Mouse (Mus musculus) megakaryocyte progenitor cell, adult 5-6 weeks (primary cell): ENCODE measurements around the gene Zfp3. TPM values are rescaled to one million over a fixed set of nuclear protein-coding genes. Genes with fewer than 3 reads are reported as not detected.
"Not testable (repeated sequence)": the region's sequence is repeated elsewhere in the genome, so short reads cannot be mapped to it uniquely, and the experiment has no call there.

ENCODE experiments used
- ATAC-seq: replicated peaks from 2 replicates; pipeline ENCODE4 v1.8.0; 2016; ENCODE audit warnings: mild to moderate bottlenecking, moderate TSS enrichment, inconsistent platforms; ENCODE audit not compliant: poor library complexity
- total RNA-seq, 2 experiments: library from RNA; stranded (forward) in 1 of 2; stranded (reverse) in 1 of 2; fragments of 157-497, 149-512 nt in 1 of 2; fragments of 200-1000 nt in 1 of 2; gene quantifications; 2 replicates each; pipeline versions ENCODE4 v1.2.3 to v1.2.4; 2015 to 2017

The Zfp3 gene
- total RNA-seq, 2 experiments from 2014 or later: 1.3 to 2.7 TPM

DNA sequence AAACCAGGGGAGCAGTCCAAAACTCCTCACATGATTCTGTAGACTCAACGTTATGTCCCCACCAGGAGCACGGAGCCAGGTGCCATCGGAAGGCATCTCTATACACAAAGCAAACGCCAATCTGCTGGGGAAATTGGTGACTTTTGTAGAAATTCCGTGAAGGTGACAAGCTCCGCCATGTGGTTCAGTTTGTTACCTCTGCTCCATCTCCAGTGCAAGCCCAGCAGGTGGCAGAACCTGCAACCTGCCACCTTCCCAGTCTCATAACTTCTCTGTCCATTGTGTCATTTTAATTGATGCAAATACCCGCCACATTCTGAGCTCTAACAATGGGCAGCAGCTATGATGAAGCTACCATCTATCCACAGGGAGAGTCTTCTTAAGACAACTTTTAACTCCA lies 9.1 kb upstream of the Zfp3 start:
- no peak for ATAC-seq

DNA sequence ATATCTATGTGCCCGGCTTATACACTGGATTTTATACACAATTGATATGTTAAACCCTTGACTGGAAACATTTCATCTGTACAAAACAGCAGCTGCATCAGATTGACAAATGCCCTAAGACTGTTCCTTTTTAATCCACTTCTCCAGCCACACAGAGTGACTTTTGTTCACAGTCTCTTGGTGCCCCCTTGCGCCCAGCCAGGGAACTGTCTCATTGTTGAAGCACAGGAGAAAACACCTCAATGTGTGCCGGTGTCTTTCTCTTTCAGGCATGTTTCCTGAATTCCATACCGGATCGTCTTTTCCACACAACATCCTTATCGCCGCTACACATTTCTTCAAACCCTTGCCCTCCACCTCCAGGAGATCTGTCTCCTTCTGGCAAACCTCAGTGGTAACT lies 8.4 kb upstream of the Zfp3 start:
- peak; percentile 97 for ATAC-seq

DNA sequence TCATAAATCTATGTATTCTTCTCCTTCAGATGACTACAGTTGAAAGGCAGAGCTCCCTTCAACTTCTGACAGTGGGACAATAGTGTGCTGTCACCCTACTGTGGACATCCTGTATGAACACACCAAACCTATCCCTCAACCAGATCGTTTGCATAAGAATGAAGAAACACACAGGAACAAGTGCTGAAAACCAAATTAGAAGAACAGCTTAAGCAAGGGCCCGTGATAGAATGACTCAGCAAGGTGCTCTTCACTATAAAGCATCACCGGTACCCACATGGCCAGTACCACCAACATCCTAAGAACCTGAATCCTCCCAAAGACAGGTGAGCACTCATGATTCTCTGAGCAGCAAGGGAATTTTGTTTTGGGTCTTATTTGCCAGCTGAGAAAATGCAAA lies 3.6 kb upstream of the Zfp3 start:
- ATAC-seq: not testable (repeated sequence)

DNA sequence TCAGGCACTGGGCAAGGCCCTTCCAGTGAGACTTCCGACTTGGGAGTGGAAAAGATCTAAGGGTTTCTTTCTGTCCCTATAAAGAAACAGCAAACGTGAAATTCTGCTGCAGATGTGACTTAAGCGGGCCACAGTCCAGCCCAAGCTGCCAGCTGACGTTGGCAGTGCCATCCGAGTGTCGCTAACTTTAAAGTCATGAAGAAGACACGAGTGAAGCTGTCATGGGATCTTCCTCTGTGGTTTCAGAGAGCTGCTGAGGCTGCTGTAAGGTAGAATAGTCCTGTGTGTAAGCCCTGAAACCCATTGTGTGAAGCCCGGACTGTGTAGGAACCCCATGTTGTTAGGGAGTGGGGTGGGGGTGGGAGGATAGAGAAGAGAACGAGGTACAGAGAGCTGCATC lies 1.4 kb upstream of the Zfp3 start:
- no peak for ATAC-seq

DNA sequence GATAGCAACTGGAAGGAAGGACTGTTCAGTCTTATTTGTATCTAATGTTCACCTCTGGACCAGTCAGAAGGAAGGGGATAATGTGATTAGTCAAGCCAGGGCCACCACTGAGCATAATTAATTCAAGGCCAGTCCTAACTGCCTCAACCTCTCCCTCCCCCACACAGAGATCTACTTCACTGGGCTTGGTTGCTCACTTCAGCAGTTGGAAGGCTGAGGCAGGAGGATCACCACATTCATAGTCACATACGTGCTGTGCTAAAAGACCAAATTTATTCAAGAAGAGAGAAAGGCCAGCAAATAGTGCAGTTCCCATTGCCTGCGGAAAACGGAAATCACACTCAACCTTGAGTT lies 450 bp upstream of the Zfp3 start:
- ATAC-seq: peak; percentile 14; the same call in 1 of the 2 replicates

DNA sequence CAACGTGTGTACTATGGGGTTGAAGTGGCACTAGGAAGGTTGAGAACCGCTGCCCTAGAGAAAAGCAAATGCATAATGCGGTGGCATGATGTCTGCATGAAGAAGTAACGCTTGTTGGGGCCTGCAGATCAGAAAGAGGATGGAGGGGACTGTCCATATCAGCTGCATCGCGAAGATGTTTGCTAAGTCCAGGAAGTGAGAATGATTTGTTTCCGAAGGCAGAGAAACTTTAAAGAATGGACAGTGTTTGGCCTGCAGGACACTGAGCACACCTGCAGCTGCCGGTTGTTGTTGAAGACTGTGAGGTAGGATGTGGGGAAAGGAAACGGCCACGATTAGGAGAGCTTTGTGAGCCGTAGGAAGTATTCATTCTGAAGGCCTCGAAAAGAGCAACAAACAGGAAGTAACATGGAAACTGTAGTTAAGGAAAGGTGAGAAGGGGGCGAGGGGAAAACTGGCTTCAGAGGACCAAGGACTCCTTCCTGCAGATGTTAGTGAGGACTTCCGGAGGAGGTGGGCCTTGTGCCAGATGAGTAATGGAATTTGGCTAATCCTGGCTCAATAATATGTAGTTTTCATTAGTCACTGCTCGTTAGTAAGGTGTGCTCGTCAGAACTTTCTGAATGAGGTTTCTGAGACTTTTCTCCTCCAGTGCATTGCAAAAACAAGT lies 1.9 kb downstream of the Zfp3 start:
- no peak for ATAC-seq

DNA sequence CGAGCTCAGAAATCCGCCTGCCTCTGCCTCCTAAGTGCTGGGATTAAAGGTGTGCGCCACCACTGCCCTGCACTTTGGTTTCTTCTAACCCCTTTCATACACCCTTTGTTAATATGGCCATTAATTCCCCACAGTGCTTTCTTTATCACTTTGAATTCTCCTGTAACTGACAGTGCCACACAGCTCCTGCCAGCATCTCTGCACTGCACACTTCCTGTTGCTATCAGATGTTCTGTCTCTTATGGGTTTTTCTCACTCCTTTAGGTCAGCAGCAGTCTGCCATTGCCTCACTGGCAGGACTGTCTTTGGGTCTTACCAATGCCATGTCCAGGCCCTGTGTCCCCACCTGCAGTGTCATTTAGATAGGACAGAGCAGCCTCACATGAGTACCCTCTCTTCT lies 6.8 kb downstream of the Zfp3 start:
- ATAC-seq: peak; percentile 80

DNA sequence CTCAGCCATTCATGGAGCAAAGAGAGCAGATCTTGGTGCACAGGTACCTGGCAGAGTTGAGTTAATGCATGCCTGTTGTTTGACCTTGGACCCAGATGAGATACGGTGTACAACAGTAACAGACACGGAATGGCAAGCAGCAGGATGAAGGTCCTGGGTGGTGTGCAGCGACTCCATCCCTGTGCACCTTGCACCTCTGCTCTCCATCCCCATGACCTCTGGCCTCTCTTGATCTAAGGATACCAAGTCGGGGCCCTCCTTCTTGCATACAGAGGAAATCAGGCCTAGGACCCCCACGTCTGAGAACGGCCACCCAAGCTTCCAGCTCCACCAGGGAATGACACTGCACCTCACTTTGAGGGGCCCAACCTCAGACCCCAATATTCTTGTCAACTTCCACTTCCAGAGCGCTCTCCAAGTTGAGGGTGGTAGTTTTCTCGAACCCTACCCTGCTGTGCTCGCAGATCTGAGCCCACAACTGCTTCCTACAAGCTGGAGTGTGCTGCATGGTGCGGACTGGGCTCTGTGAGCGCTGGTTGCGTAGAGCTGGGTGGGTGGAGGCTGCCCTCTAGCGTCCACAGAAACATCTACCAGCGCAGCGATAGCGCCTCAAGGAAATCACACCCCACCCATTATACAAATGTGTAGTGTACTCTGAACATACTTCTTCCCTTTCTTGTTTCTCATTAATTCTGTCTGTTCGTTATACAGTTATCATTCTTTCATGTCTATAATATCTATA lies 13.0 kb downstream of the Zfp3 start:
- peak; percentile 99 for ATAC-seq

DNA sequence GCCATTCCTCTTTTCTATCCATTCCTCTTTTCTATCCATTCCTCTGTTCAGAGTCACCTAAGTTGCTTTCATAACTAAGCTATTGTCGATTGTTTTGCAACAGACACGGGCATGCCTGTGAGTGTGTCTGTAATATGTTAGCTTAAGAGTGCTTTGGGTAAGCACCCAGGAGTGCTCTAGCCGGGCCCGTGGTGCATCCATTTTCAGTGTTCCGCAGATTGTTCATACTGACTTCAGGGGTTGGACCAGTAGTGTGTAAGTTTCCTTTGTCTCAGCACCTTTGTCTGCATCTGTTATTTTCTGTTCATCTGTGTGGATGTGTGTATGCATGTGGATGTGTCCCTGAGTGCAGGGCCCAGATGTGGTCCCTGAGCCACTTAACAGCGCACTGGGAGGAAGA lies 13.6 kb downstream of the Zfp3 start:
- no peak for ATAC-seq

DNA sequence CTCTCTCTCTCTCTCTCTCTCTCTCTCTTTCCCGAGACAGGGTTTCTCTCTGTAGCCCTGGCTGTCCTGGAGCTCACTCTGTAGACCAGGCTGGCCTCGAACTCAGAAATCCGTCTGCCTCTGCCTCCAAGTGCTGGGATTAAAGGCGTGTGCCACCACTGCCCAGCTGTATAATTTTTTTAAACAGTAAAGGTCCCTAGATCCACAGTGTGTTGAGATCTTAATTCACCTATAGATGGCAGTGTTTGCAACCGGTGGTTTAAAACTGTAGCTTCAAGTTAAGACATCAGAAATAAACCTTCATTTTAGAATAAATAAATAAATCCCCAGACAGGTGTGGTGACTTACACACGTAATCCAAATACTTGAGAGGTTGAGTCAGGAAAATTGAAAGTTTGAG lies 14.0 kb downstream of the Zfp3 start:
- ATAC-seq: peak; percentile 68

DNA sequence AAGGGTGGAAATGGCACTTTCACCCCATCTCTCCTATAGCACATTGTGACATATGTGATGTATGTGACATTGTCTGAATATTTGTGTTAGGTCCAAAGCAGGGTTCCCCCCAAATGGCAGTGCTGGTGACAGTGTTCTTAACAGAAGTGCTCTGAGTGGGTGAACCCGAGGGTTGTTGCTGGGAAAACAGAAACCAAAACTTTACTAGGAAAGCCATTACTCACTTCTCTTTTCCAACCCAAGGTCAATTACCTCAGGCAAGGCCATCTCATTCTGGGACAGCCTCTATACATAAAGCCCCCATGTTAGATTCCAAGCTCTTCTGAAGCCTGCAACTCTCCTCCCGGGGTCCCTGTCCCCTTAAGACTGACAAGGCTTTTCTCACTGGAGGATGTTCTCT lies 21.9 kb downstream of the Zfp3 start:
- peak; percentile 32; the same call in 1 of the 2 replicates for ATAC-seq

DNA sequence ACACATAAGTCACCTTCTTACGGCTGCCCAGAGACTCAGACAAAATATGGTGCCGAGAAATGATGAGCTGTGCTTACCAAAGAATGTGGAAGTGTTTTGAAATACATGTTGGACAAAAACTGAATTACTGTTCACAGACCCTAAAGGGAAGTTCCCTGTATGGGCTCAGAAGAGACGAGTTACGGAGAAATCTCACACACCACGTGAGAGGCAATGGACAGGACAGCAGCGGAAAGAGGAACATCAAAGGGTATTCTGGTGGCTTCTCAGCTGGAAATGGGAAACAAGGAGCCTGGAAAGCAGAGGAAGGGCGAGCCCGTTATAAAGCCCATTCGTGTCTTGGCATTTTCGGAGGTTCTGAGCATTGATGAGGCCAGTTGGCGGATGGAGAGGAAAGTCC lies 23.0 kb downstream of the Zfp3 start:
- ATAC-seq: peak; percentile 75

DNA sequence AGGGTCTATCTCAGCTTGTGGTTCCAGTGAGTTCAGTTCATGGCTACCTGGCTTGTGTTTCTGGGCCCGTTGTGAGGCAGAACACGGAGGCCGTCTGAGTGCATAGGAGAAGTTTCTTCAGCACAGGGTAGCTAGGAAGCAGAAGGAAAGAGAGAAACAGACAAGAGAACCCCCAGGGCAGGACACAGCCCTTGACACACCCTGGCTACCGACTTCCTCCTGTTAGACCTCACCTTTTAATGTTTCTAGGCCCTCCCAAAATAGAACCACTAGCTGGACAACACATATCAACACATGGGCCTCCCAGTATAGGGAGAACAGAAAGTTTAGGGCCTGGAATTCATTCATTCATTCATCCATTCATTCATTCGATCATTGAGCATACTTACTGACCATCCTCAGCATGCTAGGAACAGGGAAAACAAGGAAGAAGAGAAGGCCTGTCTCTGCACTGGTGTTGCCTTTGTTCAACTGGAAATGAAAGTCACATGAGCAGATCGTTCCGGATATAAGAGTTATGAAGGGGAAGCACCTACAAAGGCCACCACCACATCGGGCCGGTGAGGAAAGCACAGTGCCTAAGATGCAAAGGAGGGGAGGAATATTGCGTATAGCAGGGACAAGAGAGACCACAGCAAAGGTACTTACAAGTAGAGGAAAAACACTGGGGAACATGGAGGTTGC lies 25.1 kb downstream of the Zfp3 start:
- ATAC-seq: peak; percentile 62

DNA sequence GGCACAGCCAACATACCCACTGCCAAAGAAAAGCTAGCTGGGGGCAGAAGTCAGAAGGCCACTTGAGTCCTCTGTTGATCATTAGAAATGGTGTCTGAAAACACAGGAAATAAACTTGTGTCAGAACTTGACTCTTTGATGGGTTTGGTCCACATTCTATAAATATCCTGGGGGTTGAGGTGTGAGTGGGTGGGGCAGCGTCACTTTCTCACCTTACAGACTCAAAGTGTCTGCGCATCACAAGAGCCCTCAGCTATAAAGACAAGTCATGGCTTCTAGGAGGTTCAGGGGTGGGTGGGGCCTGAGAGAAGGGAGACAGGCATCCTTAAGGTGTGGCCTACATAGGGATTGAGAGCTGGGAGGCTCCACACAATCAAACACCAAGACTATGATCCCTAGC lies 26.4 kb downstream of the Zfp3 start:
- ATAC-seq: no peak

DNA sequence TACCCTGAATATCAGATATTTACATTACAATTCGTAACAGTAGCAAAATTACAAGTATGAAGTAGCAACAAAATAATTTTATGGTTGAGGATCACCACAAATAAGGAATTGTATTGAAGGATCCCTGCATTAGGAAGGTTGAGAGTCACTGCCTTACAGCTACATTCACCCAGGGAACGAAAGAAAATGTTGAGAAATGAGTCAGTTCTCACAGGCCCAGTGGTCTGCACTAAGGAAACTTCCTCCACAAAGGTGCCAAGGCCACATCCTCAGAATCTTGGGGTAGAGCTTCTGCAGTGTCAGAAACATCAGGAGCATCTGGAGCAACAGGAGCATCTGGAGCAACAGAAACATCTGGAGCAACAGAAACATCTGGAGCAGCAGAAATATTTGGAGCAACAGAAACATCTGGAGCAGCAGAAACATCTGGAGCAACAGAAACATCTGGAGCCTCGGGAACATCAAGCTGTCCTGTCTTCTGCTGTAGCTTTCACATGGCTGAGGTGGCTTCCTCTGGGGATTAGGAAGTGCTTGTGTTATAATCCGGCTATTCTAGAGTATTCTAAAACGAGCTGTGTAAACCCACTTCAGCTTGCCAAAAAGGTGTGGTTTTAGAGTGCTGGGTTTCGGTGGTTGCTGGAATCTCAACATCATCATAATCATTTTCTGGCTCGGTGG lies 27.0 kb downstream of the Zfp3 start:
- no peak for ATAC-seq

DNA sequence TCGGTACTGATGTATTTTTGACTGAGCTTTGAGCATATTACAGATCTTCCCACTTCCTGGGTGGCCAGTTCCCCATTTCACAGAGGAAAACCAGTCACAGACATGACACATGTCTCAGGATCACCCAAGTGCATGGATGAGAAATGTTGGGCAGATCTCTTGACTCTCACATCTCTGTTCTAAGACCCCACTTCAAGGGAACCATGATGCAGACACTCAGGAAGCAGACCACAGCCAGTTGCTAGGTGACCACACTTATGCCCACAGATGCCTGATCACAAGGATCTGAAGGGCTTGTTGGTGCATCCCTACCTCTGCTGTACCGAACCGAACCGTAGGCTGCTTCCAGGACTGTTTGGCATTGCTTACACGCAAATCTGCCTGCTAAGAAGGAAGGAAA lies 27.7 kb downstream of the Zfp3 start:
- ATAC-seq: no peak

DNA sequence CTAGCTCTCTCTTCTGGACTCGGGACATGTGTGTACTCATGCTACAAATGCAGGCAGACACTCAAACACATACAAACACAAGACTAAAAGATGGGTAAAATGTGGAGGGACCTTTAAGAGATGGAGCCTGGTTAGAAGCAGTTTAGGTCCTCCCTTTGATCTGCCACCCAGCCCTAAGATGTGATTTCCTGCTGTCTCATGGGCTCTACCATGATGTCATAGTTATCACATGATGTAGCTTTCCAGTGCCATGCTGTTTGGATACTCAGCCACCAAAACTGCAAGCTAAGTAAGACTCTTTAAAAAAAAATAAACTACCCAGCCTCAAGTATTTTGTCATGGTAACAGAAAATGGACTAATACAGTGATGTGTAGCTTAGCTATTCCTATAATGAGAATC lies 28.4 kb downstream of the Zfp3 start:
- ATAC-seq: no peak

DNA sequence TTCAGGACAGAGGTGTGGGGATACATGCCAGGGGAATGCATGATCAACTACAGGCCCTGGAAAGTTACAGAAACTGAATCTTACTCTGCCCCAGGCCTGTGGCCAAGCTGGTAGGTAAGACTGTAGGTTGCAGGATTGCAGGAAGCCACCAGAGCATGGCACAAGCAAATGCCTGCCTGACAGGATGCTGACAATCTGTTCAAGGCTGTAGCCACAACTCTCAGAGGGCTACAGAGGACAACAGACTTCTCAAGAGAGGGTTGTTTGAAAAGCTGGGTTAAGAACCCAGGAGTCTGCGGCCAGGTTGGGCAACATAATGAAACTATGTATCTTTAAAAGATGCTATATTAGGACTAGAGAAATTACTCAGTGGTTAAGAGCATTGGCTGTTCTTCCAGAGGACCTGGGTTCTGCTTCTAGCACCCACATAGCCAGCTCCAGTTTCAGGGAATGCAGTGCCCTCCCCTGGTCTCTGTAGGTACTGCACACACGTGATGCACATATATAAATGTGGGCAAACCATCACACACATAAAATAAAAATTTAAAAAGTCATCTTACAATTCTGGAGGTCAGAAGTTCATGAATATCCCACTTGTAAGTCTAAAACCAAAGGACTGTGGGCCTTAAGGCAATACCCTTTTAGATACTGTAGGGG lies 38.3 kb downstream of the Zfp3 start:
- ATAC-seq: no peak

DNA sequence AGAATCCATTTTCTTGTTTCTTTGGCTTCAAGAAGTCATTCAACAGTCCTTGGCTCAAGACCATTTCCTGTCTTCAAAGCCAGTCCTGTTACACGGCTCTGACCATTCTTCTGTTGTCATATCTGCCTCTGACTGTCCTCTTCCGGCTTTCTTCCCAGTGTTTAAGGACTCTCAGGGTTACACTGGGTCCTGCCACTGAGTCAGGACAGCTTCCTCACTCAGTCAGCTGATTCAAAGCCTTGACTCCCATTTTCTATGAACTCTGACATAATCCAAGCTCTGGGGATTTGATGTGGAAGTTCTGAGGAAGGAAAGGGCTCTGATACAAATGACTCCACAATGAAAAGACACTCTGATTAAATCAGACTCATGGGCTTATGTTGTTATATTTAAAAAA lies 38.9 kb downstream of the Zfp3 start:
- ATAC-seq: no peak

DNA sequence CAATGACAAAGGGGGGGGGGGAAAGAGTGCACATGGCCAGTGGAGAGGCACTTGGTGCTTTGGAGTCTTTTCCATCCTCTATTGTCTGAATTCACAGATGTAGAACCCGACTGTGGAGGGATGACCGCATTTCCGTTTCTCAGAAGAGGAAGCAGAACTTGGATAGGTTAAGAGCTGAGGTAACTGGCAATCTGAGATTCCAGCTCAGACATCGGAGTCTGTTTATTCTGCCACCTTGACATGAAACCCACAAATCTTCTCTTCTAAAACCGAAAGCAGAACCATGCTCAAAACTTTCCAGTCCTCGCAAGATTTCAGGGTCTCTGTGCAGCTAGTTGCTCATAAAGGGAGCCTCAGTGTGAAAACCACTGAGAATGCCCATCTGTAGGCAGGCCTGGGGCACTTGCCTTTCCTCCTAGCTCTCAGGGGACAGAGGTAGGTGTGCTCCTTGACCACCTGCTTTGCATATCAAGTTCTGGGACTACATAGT lies 39.7 kb downstream of the Zfp3 start:
- peak; percentile 83 for ATAC-seq

DNA sequence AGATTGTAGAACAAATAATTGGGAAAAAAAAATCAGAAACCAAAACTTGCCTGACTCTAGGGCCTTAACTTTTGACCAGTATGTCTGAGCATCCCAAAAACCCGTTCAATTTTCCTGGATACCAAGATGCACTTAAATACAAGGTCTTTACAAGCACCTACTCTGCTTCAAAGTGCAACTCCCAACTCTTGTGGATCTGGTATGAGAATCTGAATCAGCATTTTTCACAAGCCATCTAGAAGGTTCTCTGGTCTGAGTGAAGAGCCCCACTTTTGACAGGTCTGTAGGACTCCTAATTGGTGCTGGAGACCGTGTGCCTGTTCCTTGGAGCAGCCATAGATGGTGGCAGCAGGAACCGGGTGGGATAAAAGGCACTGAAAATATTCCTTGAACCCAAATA lies 40.4 kb downstream of the Zfp3 start:
- ATAC-seq: no peak
